Mouse (Mus musculus): ENCODE measurements at regions not wholly inside any gene's neighbourhood (a gene's known extent, or its start where the extent isn't known, plus 50 kb on each side); places are given as distances from the start of the nearest gene placed in this dataset.

GRCm38 (mm10) chr10:19532790-19533189, 59.0 kb upstream of the Ifngr1 start:
- DNase-seq (ENCODE audit: low spot score in 2 of 2) = no peak

GRCm38 (mm10) chr10:19533846-19534245, 57.9 kb upstream of the Ifngr1 start:
- DNase-seq (ENCODE audit: low spot score in 2 of 2) = no peak
